10 mouse cellular contexts compared by ENCODE assay signal in genomic region chr3:96098616-96099267, GRCm38 (mm10). TPM values are rescaled to one million over a fixed set of nuclear protein-coding genes. Genes with fewer than 3 reads are reported as not detected.
A peak's percentile ranks its signal among the peaks of the same experiment; 100 is the strongest.
DNase-seq lines count a peak whose midpoint lies in the region; ATAC-seq and TF ChIP-seq lines count a peak whose summit lies in the region.
"Had no signal": no experiment of that assay in that cellular context is flagged by ENCODE, and none has a peak within 500 bp of the region (broad histone marks: within the 10 kb centered on the region; RNA-seq: fewer than 3 reads in every experiment).

No protein-coding gene starts in this region.

- peaks cover 15% of the 10 kb centered on the region for H3K4me1 ChIP-seq in heart, embryonic 10.5 days
- peaks cover under 1% of the 10 kb centered on the region; the same call in 1 of the 2 replicates for H3K4me1 ChIP-seq in intestine, postnatal 0 days (replicated peaks; ENCODE audit: control insufficient read depth, insufficient read depth, low read length)
- H3K4me1 ChIP-seq in hindbrain, embryonic 13.5 days (replicated peaks), result peaks cover 8% of the 10 kb centered on the region
- peaks cover 14% of the 10 kb centered on the region for H3K4me1 ChIP-seq in forebrain, embryonic 10.5 days

- ATAC-seq in intestine, postnatal 0 days, result peak; percentile 67
- ATAC-seq in hindbrain, embryonic 13.5 days (ENCODE audit: low FRiP score), result no peak
- no peak for ATAC-seq in cerebellum, adult (ENCODE audit: insufficient number of reproducible peaks, low FRiP score, low TSS enrichment)
- ATAC-seq: CD4-positive, CD25-positive, alpha-beta regulatory T cell, adult 4 months had no signal

- H3K9me3 ChIP-seq in heart, embryonic 10.5 days, result no peaks in the 10 kb centered on the region
- no peaks in the 10 kb centered on the region for H3K9me3 ChIP-seq in intestine, postnatal 0 days (ENCODE audit: control insufficient read depth)
- no peaks in the 10 kb centered on the region for H3K9me3 ChIP-seq in hindbrain, embryonic 13.5 days
- no peaks in the 10 kb centered on the region for H3K9me3 ChIP-seq in forebrain, embryonic 10.5 days
- H3K9me3 ChIP-seq: hindbrain, embryonic 15.5 days had no signal

- DNase-seq in heart, adult 18-20 months, result peak; percentile 59 to 77
- DNase-seq in heart, embryonic 10.5 days (ENCODE audit: low spot score), result no peak
- DNase-seq in adrenal gland, postnatal 36 days, result peak; percentile 86 to 89
- no peak for DNase-seq in forebrain, embryonic 10.5 days (ENCODE audit: extremely low spot score, low spot score)

- 48% methylated on average over 7 of the region's 7 CpGs for WGBS in heart, embryonic 10.5 days
- 15% methylated on average over 7 of the region's 7 CpGs for WGBS in intestine, postnatal 0 days
- 35% methylated on average over 7 of the region's 7 CpGs for WGBS in macrophage (ENCODE audit: missing documents)
- WGBS in hindbrain, embryonic 13.5 days, result 75% methylated on average over 7 of the region's 7 CpGs
- 75% methylated on average over 7 of the region's 7 CpGs for WGBS in forebrain, embryonic 10.5 days

- no peak overlapping the region for H3K4me2 ChIP-seq in intestine, postnatal 0 days (replicated peaks; ENCODE audit: low read depth)
- no peak overlapping the region for H3K4me2 ChIP-seq in hindbrain, embryonic 13.5 days
- H3K4me2 ChIP-seq: hindbrain, embryonic 15.5 days had no signal

- no peaks in the 10 kb centered on the region for H3K79me2 ChIP-seq in macrophage (ENCODE audit: inconsistent target)

- H3K27me3 ChIP-seq in heart, embryonic 10.5 days (ENCODE audit: insufficient read depth, poor library complexity, severe bottlenecking), result no peaks in the 10 kb centered on the region
- H3K27me3 ChIP-seq in intestine, postnatal 0 days (replicated peaks; ENCODE audit: control insufficient read depth, insufficient read depth, low read length), result no peaks in the 10 kb centered on the region
- no peaks in the 10 kb centered on the region for H3K27me3 ChIP-seq in hindbrain, embryonic 13.5 days
- 0 out of 2 replicates have a peak, but pooled peaks cover 5% of the 10 kb centered on the region for H3K27me3 ChIP-seq in forebrain, embryonic 10.5 days (ENCODE audit: poor library complexity, severe bottlenecking)
- H3K27me3 ChIP-seq: hindbrain, embryonic 15.5 days had no signal

- H3K4me3 ChIP-seq in heart, embryonic 10.5 days, result no peak overlapping the region
- no peak overlapping the region for H3K4me3 ChIP-seq in intestine, postnatal 0 days (ENCODE audit: low read depth, low read length)
- H3K4me3 ChIP-seq in macrophage (ENCODE audit: inconsistent target), result no peak overlapping the region
- no peak overlapping the region for H3K4me3 ChIP-seq in hindbrain, embryonic 13.5 days
- no peak overlapping the region for H3K4me3 ChIP-seq in forebrain, embryonic 10.5 days
- H3K4me3 ChIP-seq: hindbrain, embryonic 15.5 days had no signal

- TF ChIP-seq CTCF in intestine, postnatal 0 days (IDR thresholded peaks at IDR 0.05; ENCODE audit: low read depth), result no peak

- H3K27ac ChIP-seq in heart, embryonic 10.5 days, result no peak overlapping the region
- H3K27ac ChIP-seq in intestine, postnatal 0 days (ENCODE audit: low read depth, low read length), result peak overlapping the region; percentile 28; the same call in 1 of the 2 replicates
- H3K27ac ChIP-seq in macrophage, result peak overlapping the region; percentile 29
- H3K27ac ChIP-seq in hindbrain, embryonic 13.5 days, result no peak overlapping the region
- no peak overlapping the region for H3K27ac ChIP-seq in forebrain, embryonic 10.5 days
- H3K27ac ChIP-seq: hindbrain, embryonic 15.5 days had no signal

- H3K9ac ChIP-seq in intestine, postnatal 0 days (ENCODE audit: low read depth, low read length), result no peak overlapping the region
- H3K9ac ChIP-seq in hindbrain, embryonic 13.5 days, result no peak overlapping the region
- H3K9ac ChIP-seq: hindbrain, embryonic 15.5 days had no signal

- H3K36me3 ChIP-seq in heart, embryonic 10.5 days, result no peaks in the 10 kb centered on the region
- H3K36me3 ChIP-seq in intestine, postnatal 0 days (ENCODE audit: control insufficient read depth, insufficient read depth), result no peaks in the 10 kb centered on the region
- no peaks in the 10 kb centered on the region for H3K36me3 ChIP-seq in macrophage (ENCODE audit: inconsistent target)
- H3K36me3 ChIP-seq in hindbrain, embryonic 13.5 days, result no peaks in the 10 kb centered on the region
- H3K36me3 ChIP-seq in forebrain, embryonic 10.5 days (replicated peaks), result no peaks in the 10 kb centered on the region
- H3K36me3 ChIP-seq: hindbrain, embryonic 15.5 days had no signal

RNA-seq across cellular contexts. Expression of gene Otud7b, which starts 5.6 kb away (rescaled TPM):
- 10 to 100 TPM; 50.3 to 57.4 TPM for total RNA-seq in heart, adult 18-20 months (2021)
- 15.2 and 16.1 TPM in 2 replicates for polyA plus RNA-seq in heart, embryonic 10.5 days (2016; fragmentation: Nextera tagmentation; extraction: Ambion mirVana)
- total RNA-seq in adrenal gland, postnatal 36 days (2021), result 10 to 100 TPM; 34.5 to 39.3 TPM
- 16.6 and 17.0 TPM in 2 replicates for polyA plus RNA-seq in intestine, postnatal 0 days (2015; fragmentation: Nextera tagmentation; extraction: Ambion mirVana)
- total RNA-seq in macrophage (2018; cell fraction: chromatin; rRNA removed), result 100 to 1,000 TPM in 2 of 26 experiments, 10 to 100 TPM in 24; 22.7 to 133 (median 45.4) TPM
- 10 to 100 TPM in 25 of 26 experiments, 1 to 10 TPM in 1; 9.8 to 27.5 (median 15.3) TPM for total RNA-seq in macrophage (2018; cell fraction: cytosol; rRNA removed)
- total RNA-seq in macrophage (2018; cell fraction: nucleus; rRNA removed), result 10 to 100 TPM; 15.6 to 56.0 (median 25.7) TPM
- polyA plus RNA-seq in macrophage (2018), result 9.7 to 10.5 TPM (median 10.4 TPM) in 3 replicates
- polyA plus RNA-seq in hindbrain, embryonic 13.5 days (2015; fragmentation: Nextera tagmentation; extraction: Ambion mirVana), result 11.0 and 13.6 TPM in 2 replicates
- 14.1 and 20.8 TPM in 2 replicates for polyA plus RNA-seq in forebrain, embryonic 10.5 days (2016; fragmentation: Nextera tagmentation; extraction: Ambion mirVana)

RNA-seq across cellular contexts. Expression of gene Vps45, which starts 40.5 kb away (rescaled TPM):
- total RNA-seq in heart, adult 18-20 months (2021), result 10 to 100 TPM; 22.5 to 27.1 TPM
- 26.1 and 30.6 TPM in 2 replicates for polyA plus RNA-seq in heart, embryonic 10.5 days (2016; fragmentation: Nextera tagmentation; extraction: Ambion mirVana)
- 10 to 100 TPM; 30.6 to 34.7 TPM for total RNA-seq in adrenal gland, postnatal 36 days (2021)
- polyA plus RNA-seq in intestine, postnatal 0 days (2015; fragmentation: Nextera tagmentation; extraction: Ambion mirVana), result 22.5 and 27.1 TPM in 2 replicates
- 10 to 100 TPM in 25 of 26 experiments, 1 to 10 TPM in 1; 10.0 to 70.7 (median 32.2) TPM for total RNA-seq in macrophage (2018; cell fraction: chromatin; rRNA removed)
- total RNA-seq in macrophage (2018; cell fraction: cytosol; rRNA removed), result 10 to 100 TPM; 16.1 to 37.6 (median 25.1) TPM
- 10 to 100 TPM; 10.6 to 63.5 (median 24.8) TPM for total RNA-seq in macrophage (2018; cell fraction: nucleus; rRNA removed)
- polyA plus RNA-seq in macrophage (2018), result 18.6 to 31.7 TPM (median 25.9 TPM) in 3 replicates
- polyA plus RNA-seq in hindbrain, embryonic 13.5 days (2015; fragmentation: Nextera tagmentation; extraction: Ambion mirVana), result 62.9 and 64.0 TPM in 2 replicates
- 24.1 and 28.0 TPM in 2 replicates for polyA plus RNA-seq in forebrain, embryonic 10.5 days (2016; fragmentation: Nextera tagmentation; extraction: Ambion mirVana)

Comparison
In these comparisons a context has a peak if more than half of its experiments do, and no peak if none do; other contexts are left out.
1. DNase-seq: peak in heart, adult 18-20 months (2 of 2) and adrenal gland, postnatal 36 days (2 of 2); none in heart, embryonic 10.5 days (single experiment) and forebrain, embryonic 10.5 days (single experiment).
2. H3K27ac ChIP-seq: peak in intestine, postnatal 0 days (single experiment) and macrophage (single experiment); none in heart, embryonic 10.5 days (single experiment), hindbrain, embryonic 13.5 days (single experiment) and forebrain, embryonic 10.5 days (single experiment).